Mouse (Mus musculus) kidney, adult 2 months (tissue): ENCODE data around the gene Psme3.

Source experiments
- CTCF ChIP-seq: fragments of 200-500 bp; conservative IDR thresholded peaks from 2 replicates; pipeline ENCODE4 v1.5.1; 2011; ENCODE audit warnings: low read depth, mild to moderate bottlenecking, control low read depth, low read length, moderate library complexity, mixed read lengths; ENCODE audit not compliant: insufficient read depth, insufficient read length
- POLR2A ChIP-seq: fragments of 200-500 bp; IDR thresholded peaks from one replicate; pipeline ENCODE4 v1.6.1; 2011; ENCODE audit warnings: low read depth, low read length, control low read depth

GRCm38 (mm10) chr11:101315082-101315650 lies 847 bp upstream of the Psme3 start:
- TF ChIP-seq CTCF (no peak), POLR2A (no peak)
